Mouse (Mus musculus) lung, adult 2 months (tissue): Measurements from ENCODE around the gene Hnrnpdl. TPM values are rescaled to one million over a fixed set of nuclear protein-coding genes. Genes with fewer than 3 reads are reported as not detected.

Experiments
- DNase-seq: peaks from one replicate; pipeline ENCODE4 v3.0.0; 2022
- H3K4me1 ChIP-seq: fragments of 200-500 bp; 2 replicates; pipeline ENCODE4 v1.6.1; 2011; ENCODE audit warnings: low read length; ENCODE audit not compliant: control insufficient read depth, insufficient read depth
- H3K4me3 ChIP-seq: fragments of 200-500 bp; replicated peaks from 2 replicates; pipeline ENCODE3; 2011; ENCODE audit warnings: low read depth, mild to moderate bottlenecking, control low read depth, low read length; ENCODE audit errors: extremely low read depth
- CTCF ChIP-seq: fragments of 200-500 bp; IDR thresholded peaks from 2 replicates; pipeline ENCODE4 v1.5.1; 2011; ENCODE audit warnings: mild to moderate bottlenecking, low read length, control low read depth; ENCODE audit not compliant: insufficient read depth
- POLR2A ChIP-seq: fragments of 200-500 bp; IDR thresholded peaks from 2 replicates; pipeline ENCODE4 v1.6.1; 2011; ENCODE audit warnings: low read depth, mild to moderate bottlenecking, control low read depth, low read length, borderline replicate concordance; ENCODE audit errors: extremely low read depth
- WGBS: fragments of 180-500 bp; shearing (Covaris S2); methylation state at CpG from one replicate; pipeline ENCODE4 v1.1.7; 2018; 5-methylcytosine and 5-hydroxymethylcytosine counted together
- polyA plus RNA-seq: library from polyadenylated mRNA; depleted of rRNA; stranded (reverse); fragments of >200 nt; gene quantifications from 2 replicates; pipeline ENCODE4 v1.2.3, GENCODE M21; 2012

Gene Hnrnpdl
- polyA plus RNA-seq, 1 experiment, result 74.0 TPM

GRCm38 (mm10) chr5:100070255-100070654, 30.8 kb upstream of the Hnrnpdl start:
- peak; percentile 85 for DNase-seq
- WGBS, result 22% methylated on average over 3 of the region's 3 CpGs
- Histone ChIP-seq H3K4me3 (no peak overlapping the region), H3K4me1 (no peaks in the 10 kb centered on the region)
- TF ChIP-seq CTCF (peak; percentile 97), POLR2A (no peak)

- Histone ChIP-seq H3K4me1 (no peaks in the 10 kb centered on the region), H3K4me3 (no peak overlapping the region)
- no peak for TF ChIP-seq POLR2A
- TF ChIP-seq CTCF, result no peak
- 93% methylated on average over 2 of the region's 2 CpGs for WGBS
- no peak for DNase-seq
Observed at GRCm38 (mm10) chr5:100069526-100069925, 30.1 kb upstream of the Hnrnpdl start.

DNA sequence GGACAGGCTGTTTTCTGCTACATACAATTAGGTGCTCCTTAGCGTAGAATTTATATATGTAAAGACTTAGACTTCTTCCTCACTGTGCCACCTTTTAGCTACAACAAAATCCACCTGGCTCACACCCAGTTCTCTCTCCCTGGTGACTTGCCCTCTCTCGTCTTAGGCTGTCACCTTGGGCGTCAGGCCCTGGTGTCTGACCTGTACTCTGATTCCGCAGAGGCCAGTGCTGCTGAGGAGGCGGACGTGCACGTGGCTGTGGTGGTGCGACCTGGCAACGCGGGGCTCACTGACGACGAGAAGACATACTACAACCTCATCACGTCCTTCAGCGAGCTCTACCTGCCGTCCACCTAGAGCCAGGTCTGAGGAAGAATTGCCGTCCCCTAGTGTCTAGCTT, 28.1 kb upstream of the Hnrnpdl start:
- Histone ChIP-seq H3K4me1 (no peaks in the 10 kb centered on the region), H3K4me3 (no peak overlapping the region)
- TF ChIP-seq CTCF (no peak), POLR2A (no peak)
- 92% methylated on average over 16 of the region's 16 CpGs for WGBS
- DNase-seq, result no peak

DNA sequence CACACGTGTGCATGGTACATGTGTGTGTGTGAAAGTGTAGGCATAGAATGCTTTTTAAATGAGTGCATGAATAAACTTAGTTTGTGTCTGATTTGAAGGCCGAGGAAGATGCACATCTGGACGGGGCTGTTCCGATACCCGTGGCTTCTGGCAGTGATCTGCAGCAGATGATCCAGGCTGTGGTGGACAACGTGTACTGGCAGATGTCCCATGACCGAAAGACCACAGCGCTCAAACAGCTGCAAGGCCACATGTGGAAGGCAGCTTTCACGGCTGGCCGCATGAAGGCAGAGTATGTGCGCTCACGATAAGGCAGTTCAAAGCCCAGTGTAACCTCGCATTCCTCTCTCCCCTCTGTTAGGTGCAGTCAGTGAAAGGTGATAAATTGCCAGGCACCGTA, 21.4 kb upstream of the Hnrnpdl start:
- TF ChIP-seq CTCF, result no peak
- no peak for TF ChIP-seq POLR2A
- H3K4me3 ChIP-seq, result no peak overlapping the region
- WGBS, result 88% methylated on average over 14 of the region's 14 CpGs
- no peaks in the 10 kb centered on the region for H3K4me1 ChIP-seq
- DNase-seq, result no peak

- WGBS, result 85% methylated on average over 6 of the region's 6 CpGs
- no peak for TF ChIP-seq CTCF
- no peak for TF ChIP-seq POLR2A
- Histone ChIP-seq H3K4me1 (no peaks in the 10 kb centered on the region), H3K4me3 (no peak overlapping the region)
- DNase-seq, result no peak
Observed at GRCm38 (mm10) chr5:100059326-100059725, 19.9 kb upstream of the Hnrnpdl start.

- TF ChIP-seq POLR2A (no peak), CTCF (no peak)
- Histone ChIP-seq H3K4me3 (no peak overlapping the region), H3K4me1 (no peaks in the 10 kb centered on the region)
- 79% methylated on average over 6 of the region's 6 CpGs for WGBS
- no peak for DNase-seq
Observed at GRCm38 (mm10) chr5:100058729-100059128, 19.3 kb upstream of the Hnrnpdl start.

DNA sequence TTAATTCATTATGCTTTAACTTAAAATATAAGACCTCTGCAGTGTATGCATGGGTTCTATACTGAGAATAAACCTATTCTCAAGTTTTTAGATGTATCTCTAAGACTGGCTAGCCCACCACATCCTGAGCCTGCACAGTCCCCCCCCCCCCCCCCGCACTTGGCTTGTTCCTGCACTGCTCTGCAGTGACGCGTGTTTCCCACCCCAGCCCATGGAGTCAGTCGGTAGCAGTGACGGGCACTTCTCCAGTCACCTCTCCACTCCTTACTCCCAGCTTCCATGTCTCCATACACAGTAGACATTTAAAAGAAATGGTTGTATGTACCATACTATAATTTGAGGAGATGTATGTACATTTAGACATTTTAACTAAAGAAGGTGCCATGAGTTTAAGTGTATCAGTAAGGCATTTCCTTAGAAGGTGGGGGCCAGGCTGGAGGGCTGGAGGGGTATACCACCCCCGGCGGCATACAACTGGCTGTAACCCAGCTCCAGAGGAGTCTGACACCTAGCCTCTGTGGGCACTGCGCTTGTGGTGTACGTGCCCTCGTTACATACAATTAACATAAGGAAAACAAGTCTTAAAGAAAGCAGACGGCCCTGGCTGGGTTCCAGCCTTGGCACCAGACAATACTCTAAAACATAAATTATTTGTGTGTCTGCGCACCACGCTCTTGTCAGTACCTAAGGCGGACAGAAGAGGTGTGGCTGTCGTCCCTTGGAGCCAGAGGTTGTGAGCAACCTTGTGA, 18.2 kb upstream of the Hnrnpdl start:
- TF ChIP-seq CTCF, result no peak
- no peak for TF ChIP-seq POLR2A
- 63% methylated on average over 14 of the region's 15 CpGs for WGBS
- H3K4me3 ChIP-seq, result no peak overlapping the region
- DNase-seq, result no peak
- no peaks in the 10 kb centered on the region for H3K4me1 ChIP-seq

DNA sequence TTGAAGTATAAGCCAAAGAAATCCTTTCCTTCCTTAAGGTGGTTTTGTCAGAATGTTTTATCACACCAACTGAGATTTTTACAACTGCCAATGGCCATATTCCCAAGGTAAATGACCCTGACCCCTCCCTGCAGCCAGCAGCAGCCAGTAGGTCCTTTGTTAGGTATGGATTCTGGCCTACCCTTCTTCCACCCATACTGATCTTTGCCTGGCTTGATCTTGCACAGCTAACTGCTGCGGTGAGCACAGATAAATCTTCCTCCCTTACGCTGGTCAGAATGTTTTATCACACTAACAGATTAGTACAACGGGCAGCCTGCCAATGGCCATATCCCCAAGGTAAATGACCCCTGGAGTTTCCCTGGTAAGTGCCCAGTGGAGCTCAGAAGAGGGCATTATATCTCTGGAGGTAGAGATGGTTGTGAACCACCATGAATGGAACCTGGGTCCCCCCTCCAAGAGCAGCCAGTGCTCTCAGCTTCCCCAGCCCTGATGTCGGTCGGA, 16.5 kb upstream of the Hnrnpdl start:
- 78% methylated on average over 5 of the region's 5 CpGs for WGBS
- H3K4me1 ChIP-seq, result no peaks in the 10 kb centered on the region
- no peak overlapping the region for H3K4me3 ChIP-seq
- DNase-seq, result no peak
- no peak for TF ChIP-seq CTCF
- TF ChIP-seq POLR2A, result no peak

GRCm38 (mm10) chr5:100054807-100055547, 15.5 kb upstream of the Hnrnpdl start:
- no peak for DNase-seq
- TF ChIP-seq POLR2A (no peak), CTCF (no peak)
- no peak overlapping the region for H3K4me3 ChIP-seq
- no peaks in the 10 kb centered on the region for H3K4me1 ChIP-seq
- 78% methylated on average over 11 of the region's 11 CpGs for WGBS
